Mouse (Mus musculus): ENCODE measurements around the gene Pde4dip.

- TF ChIP-seq TAL1 (IDR thresholded peaks at IDR 0.05; ENCODE audit: low read length), result no peak
- no peak for TF ChIP-seq GATA1 (IDR thresholded peaks at IDR 0.05; ENCODE audit: low read length)
Observed at GRCm38 (mm10) chr3:97825246-97825645, 63.3 kb downstream of the Pde4dip start.

Data from erythroblast, embryonic 14.5 days (primary cell).